Mouse (Mus musculus): ENCODE measurements around the gene Disc1.

GRCm38 (mm10) chr8:125140965-125141364 lies 87.0 kb downstream of the Disc1 start:
- no peak for TF ChIP-seq CTCF (IDR thresholded peaks at IDR 0.05; ENCODE audit: borderline replicate concordance, extremely low read depth, insufficient read depth, insufficient read length)
- TF ChIP-seq POLR2A (IDR thresholded peaks at IDR 0.05; ENCODE audit: borderline replicate concordance, extremely low read depth, insufficient read depth, insufficient read length, poor library complexity, severe bottlenecking) = no peak
